Mouse (Mus musculus): ENCODE measurements around the gene Fam3c. TPM values are rescaled to one million over a fixed set of nuclear protein-coding genes. Genes with fewer than 3 reads are reported as not detected.

Gene Fam3c
- polyA plus RNA-seq, 1 experiment from 2014 or later, result 65.0 TPM

DNA sequence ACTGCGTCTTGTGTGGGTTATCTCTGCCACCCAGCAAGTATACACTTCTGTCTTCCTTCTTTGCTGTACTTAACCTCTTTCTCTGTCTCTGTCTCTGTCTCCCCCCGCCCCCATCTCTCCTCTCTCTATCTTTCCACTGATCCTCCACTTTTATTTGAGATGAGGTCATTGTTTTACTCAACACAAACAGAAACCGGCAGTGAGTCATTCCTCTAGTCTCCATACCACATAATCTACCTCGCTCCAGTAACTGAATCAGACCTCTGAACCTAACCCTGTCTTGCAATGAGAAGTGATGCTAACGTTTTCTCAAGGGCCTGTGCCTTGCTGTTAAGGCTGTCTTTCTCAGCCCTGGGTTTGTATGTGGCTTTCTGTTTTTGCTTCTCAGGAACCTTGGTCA is 22.4 kb upstream of the Fam3c start:
- TF ChIP-seq CTCF (IDR thresholded peaks at IDR 0.05; ENCODE audit: low read depth), result no peak
- no peaks in the 10 kb centered on the region for H3K4me1 ChIP-seq (replicated peaks; ENCODE audit: insufficient read depth, low read length)
- WGBS, result 60% methylated on average over 5 of the region's 5 CpGs
- ATAC-seq (replicated peaks; ENCODE audit: low FRiP score, low read depth) (no peak), DNase-seq (ENCODE audit: low spot score) (no peak)
- H3K27ac ChIP-seq, result no peak overlapping the region
- H3K9ac ChIP-seq (ENCODE audit: low read depth, low read length), result no peak overlapping the region
- no peaks in the 10 kb centered on the region for H3K36me3 ChIP-seq (ENCODE audit: insufficient read depth, low read length)
- H3K9me3 ChIP-seq (replicated peaks; ENCODE audit: low read length), result no peaks in the 10 kb centered on the region
- H3K4me2 ChIP-seq (ENCODE audit: low read length), result no peak overlapping the region
- no peak overlapping the region for H3K4me3 ChIP-seq (replicated peaks; ENCODE audit: low read depth, low read length)
- no peaks in the 10 kb centered on the region for H3K27me3 ChIP-seq (ENCODE audit: insufficient read depth, low read length)

DNA sequence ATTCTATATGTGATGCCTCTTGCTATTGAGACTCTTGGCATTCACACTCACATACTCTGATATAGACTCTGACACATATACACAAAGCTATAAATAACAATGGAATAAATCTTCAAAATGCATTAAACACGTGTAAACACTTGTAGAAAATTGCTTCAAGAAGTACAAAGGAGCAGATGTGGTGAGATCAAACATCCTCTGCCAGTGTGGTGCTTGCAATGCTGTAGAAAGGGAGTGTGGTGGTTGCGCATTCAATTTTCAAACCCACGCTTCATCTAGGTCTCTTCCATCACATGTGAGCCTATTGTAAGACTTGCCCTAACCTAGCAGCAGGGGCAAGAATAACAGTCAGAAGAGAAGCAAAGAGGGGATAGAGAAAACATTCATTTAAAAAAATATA is 18.7 kb upstream of the Fam3c start:
- H3K27ac ChIP-seq, result no peak overlapping the region
- 70% methylated on average over 3 of the region's 3 CpGs for WGBS
- H3K4me3 ChIP-seq (replicated peaks; ENCODE audit: low read depth, low read length), result no peak overlapping the region
- ATAC-seq (replicated peaks; ENCODE audit: low FRiP score, low read depth) (no peak), DNase-seq (ENCODE audit: low spot score) (no peak)
- H3K4me2 ChIP-seq (ENCODE audit: low read length), result no peak overlapping the region
- TF ChIP-seq CTCF (IDR thresholded peaks at IDR 0.05; ENCODE audit: low read depth), result no peak
- no peaks in the 10 kb centered on the region for H3K9me3 ChIP-seq (replicated peaks; ENCODE audit: low read length)
- H3K4me1 ChIP-seq (replicated peaks; ENCODE audit: insufficient read depth, low read length), result no peaks in the 10 kb centered on the region
- H3K36me3 ChIP-seq (ENCODE audit: insufficient read depth, low read length), result no peaks in the 10 kb centered on the region
- H3K9ac ChIP-seq (ENCODE audit: low read depth, low read length), result no peak overlapping the region
- no peaks in the 10 kb centered on the region for H3K27me3 ChIP-seq (ENCODE audit: insufficient read depth, low read length)

DNA sequence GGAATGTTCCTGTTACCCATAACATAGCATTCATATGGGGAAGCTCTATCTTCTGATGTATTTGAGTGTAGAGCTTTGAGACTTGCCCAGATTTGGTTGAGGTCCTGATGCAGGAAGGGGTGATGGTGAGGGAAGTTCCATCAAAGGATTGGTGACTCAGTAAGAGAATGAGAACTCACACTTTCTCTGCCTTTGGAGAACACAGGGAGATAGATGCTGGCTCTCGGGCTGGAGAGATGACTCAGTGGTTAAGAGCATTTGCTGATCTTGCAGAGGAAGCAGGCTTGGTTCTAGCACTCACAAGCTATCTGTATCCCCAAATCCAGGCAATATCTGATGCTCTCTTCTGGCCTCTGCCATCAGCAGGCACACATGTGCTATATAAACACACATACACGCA is 17.4 kb upstream of the Fam3c start:
- Histone ChIP-seq H3K27me3 (ENCODE audit: insufficient read depth, low read length) (no peaks in the 10 kb centered on the region), H3K9me3 (replicated peaks; ENCODE audit: low read length) (no peaks in the 10 kb centered on the region), H3K4me3 (replicated peaks; ENCODE audit: low read depth, low read length) (no peak overlapping the region), H3K27ac (no peak overlapping the region), H3K36me3 (ENCODE audit: insufficient read depth, low read length) (no peaks in the 10 kb centered on the region), H3K4me1 (replicated peaks; ENCODE audit: insufficient read depth, low read length) (no peaks in the 10 kb centered on the region), H3K4me2 (ENCODE audit: low read length) (no peak overlapping the region), H3K9ac (ENCODE audit: low read depth, low read length) (no peak overlapping the region)
- no peak for TF ChIP-seq CTCF (IDR thresholded peaks at IDR 0.05; ENCODE audit: low read depth)
- DNase-seq (ENCODE audit: low spot score), result no peak
- no peak for ATAC-seq (replicated peaks; ENCODE audit: low FRiP score, low read depth)
- WGBS, result 91% methylated on average over 2 of the region's 2 CpGs

DNA sequence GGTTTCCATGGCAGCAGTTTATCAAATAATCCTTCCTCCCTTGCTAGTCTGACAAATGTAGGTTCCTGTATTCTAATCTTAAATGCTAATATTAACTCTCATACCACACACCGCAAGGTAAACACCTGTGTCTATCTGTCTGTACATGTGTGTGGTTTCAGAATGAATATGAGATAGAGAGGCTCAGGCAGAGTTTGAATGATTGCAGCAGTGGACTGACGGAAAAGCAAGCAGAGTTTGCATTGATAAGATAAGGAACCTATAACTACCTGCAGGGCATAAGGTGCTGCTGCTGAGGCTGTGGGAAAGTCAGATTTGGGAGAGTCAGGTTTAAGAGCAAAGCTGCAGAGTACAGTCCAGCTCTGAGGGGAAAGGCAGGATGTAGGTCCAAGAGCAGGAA is 10.9 kb upstream of the Fam3c start:
- Histone ChIP-seq H3K4me3 (replicated peaks; ENCODE audit: low read depth, low read length) (no peak overlapping the region), H3K4me1 (replicated peaks; ENCODE audit: insufficient read depth, low read length) (no peaks in the 10 kb centered on the region), H3K9ac (ENCODE audit: low read depth, low read length) (no peak overlapping the region), H3K27ac (no peak overlapping the region), H3K36me3 (ENCODE audit: insufficient read depth, low read length) (no peaks in the 10 kb centered on the region), H3K9me3 (replicated peaks; ENCODE audit: low read length) (no peaks in the 10 kb centered on the region), H3K27me3 (ENCODE audit: insufficient read depth, low read length) (no peaks in the 10 kb centered on the region), H3K4me2 (ENCODE audit: low read length) (no peak overlapping the region)
- WGBS, result 89% methylated on average over 2 of the region's 2 CpGs
- DNase-seq (ENCODE audit: low spot score), result no peak
- no peak for ATAC-seq (replicated peaks; ENCODE audit: low FRiP score, low read depth)
- TF ChIP-seq CTCF (IDR thresholded peaks at IDR 0.05; ENCODE audit: low read depth), result no peak

DNA sequence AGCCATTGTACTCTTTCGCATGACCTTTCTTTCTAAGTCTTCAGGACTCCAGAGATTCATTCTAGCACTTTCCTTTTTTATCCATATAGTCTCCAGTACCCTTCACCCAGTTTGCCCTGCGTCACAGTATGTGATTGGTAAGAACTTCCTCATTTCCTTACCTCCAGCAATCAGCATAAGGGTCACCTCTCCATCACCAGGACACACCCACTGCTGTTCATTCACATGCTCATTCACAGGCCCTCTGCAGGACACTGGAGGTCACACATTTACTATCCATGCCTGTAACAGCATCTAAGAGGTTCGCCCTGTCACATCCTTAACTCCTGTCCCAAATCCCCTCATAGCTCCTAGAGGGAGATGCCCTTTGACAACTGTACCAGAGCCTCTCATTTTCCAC is 7.5 kb upstream of the Fam3c start:
- Histone ChIP-seq H3K27ac (no peak overlapping the region), H3K4me3 (replicated peaks; ENCODE audit: low read depth, low read length) (no peak overlapping the region), H3K36me3 (ENCODE audit: insufficient read depth, low read length) (no peaks in the 10 kb centered on the region), H3K4me1 (replicated peaks; ENCODE audit: insufficient read depth, low read length) (no peaks in the 10 kb centered on the region), H3K9ac (ENCODE audit: low read depth, low read length) (no peak overlapping the region), H3K9me3 (replicated peaks; ENCODE audit: low read length) (no peaks in the 10 kb centered on the region), H3K4me2 (ENCODE audit: low read length) (no peak overlapping the region), H3K27me3 (ENCODE audit: insufficient read depth, low read length) (no peaks in the 10 kb centered on the region)
- no peak for DNase-seq (ENCODE audit: low spot score)
- ATAC-seq (replicated peaks; ENCODE audit: low FRiP score, low read depth), result no peak; the same call in 1 of the 2 replicates
- WGBS, result 90% methylated on average over 3 of the region's 3 CpGs
- 0 out of 2 replicates have a peak, but pooled peaks have one; percentile 5 for TF ChIP-seq CTCF (IDR thresholded peaks at IDR 0.05; ENCODE audit: low read depth)

DNA sequence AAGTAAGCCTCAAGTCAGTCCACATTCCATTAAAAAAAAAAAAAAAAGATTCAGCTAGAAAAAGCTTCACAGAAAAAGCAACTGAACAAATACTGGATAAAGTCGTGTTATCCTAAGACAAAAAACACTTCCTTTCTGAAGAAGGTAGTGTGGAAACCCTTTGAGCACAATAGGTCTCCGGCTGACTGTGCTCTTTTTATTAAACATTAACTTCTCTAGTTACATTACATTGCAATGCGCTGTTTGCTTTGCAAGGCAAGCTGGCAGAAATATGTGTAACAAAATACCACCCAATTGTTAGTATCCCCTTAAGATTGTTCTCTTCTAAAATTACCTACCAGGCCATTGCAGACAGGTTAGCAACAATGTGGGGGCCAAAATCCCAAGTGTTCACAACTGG is 5.9 kb upstream of the Fam3c start:
- no peaks in the 10 kb centered on the region for H3K9me3 ChIP-seq (replicated peaks; ENCODE audit: low read length)
- no peaks in the 10 kb centered on the region for H3K27me3 ChIP-seq (ENCODE audit: insufficient read depth, low read length)
- TF ChIP-seq CTCF (IDR thresholded peaks at IDR 0.05; ENCODE audit: low read depth), result no peak
- H3K4me3 ChIP-seq (replicated peaks; ENCODE audit: low read depth, low read length), result no peak overlapping the region
- H3K4me1 ChIP-seq (replicated peaks; ENCODE audit: insufficient read depth, low read length), result no peaks in the 10 kb centered on the region
- ATAC-seq (replicated peaks; ENCODE audit: low FRiP score, low read depth) (no peak), DNase-seq (ENCODE audit: low spot score) (peak; percentile 60)
- WGBS, result 21% methylated on average over 3 of the region's 3 CpGs
- H3K4me2 ChIP-seq (ENCODE audit: low read length), result no peak overlapping the region
- H3K9ac ChIP-seq (ENCODE audit: low read depth, low read length), result no peak overlapping the region
- H3K27ac ChIP-seq, result no peak overlapping the region
- no peaks in the 10 kb centered on the region for H3K36me3 ChIP-seq (ENCODE audit: insufficient read depth, low read length)

DNA sequence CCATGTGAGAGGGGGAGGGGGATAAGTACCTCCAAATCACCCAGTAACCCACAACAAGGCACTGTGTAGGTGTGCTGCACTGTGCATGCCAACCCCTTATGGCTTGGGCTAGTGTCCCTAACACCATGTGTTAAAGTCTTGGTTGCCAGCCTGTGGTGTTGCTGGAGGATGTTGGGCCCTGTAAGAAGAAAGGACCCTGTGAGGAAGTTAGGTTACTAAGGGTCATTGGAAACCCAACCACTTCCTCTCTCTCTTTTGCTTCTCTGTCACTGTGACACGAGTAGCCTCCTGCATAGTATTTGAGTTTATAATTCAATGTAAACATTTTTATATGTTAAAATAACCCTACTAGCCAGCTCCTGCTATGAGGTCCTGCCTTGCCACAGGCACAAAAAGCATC is 3.0 kb upstream of the Fam3c start:
- DNase-seq (ENCODE audit: low spot score) (no peak), ATAC-seq (replicated peaks; ENCODE audit: low FRiP score, low read depth) (no peak)
- no peak for TF ChIP-seq CTCF (IDR thresholded peaks at IDR 0.05; ENCODE audit: low read depth)
- Histone ChIP-seq H3K4me3 (replicated peaks; ENCODE audit: low read depth, low read length) (no peak overlapping the region), H3K9ac (ENCODE audit: low read depth, low read length) (no peak overlapping the region), H3K4me1 (replicated peaks; ENCODE audit: insufficient read depth, low read length) (no peaks in the 10 kb centered on the region), H3K27ac (no peak overlapping the region), H3K9me3 (replicated peaks; ENCODE audit: low read length) (no peaks in the 10 kb centered on the region), H3K27me3 (ENCODE audit: insufficient read depth, low read length) (no peaks in the 10 kb centered on the region), H3K36me3 (ENCODE audit: insufficient read depth, low read length) (no peaks in the 10 kb centered on the region), H3K4me2 (ENCODE audit: low read length) (no peak overlapping the region)
- WGBS, result 27% methylated on average over 1 of the region's 1 CpGs

All from kidney, postnatal 0 days (tissue).